Mouse (Mus musculus) stomach, embryonic 16.5 days (tissue): ENCODE measurements around the gene Sf3b3. TPM values are rescaled to one million over a fixed set of nuclear protein-coding genes. Genes with fewer than 3 reads are reported as not detected.

ENCODE experiments used
- ATAC-seq: fragments of 200-750 bp; cut with Nextera tagmentation; 2 replicates; pipeline ENCODE4 v1.8.0; 2017; ENCODE audit warnings: moderate number of reproducible peaks, moderate TSS enrichment; ENCODE audit not compliant: insufficient read depth, low FRiP score
- H3K27ac ChIP-seq: fragments of 300-500 bp; sonication (generic); 2 replicates; pipeline ENCODE4 v1.5.1; 2014; ENCODE audit warnings: low read length
- H3K27me3 ChIP-seq: fragments of 300-500 bp; sonication (generic); 2 replicates; pipeline ENCODE4 v1.6.1; 2014; ENCODE audit warnings: low read length, control low read depth, mixed read lengths; ENCODE audit not compliant: control insufficient read depth, insufficient read depth
- H3K36me3 ChIP-seq: fragments of 300-500 bp; sonication (generic); 2 replicates; pipeline ENCODE4 v1.6.1; 2014; ENCODE audit warnings: low read length; ENCODE audit not compliant: control insufficient read depth, insufficient read depth
- H3K4me1 ChIP-seq: fragments of 300-500 bp; sonication (generic); 2 replicates; pipeline ENCODE4 v1.6.1; 2014; ENCODE audit warnings: low read length, control low read depth, mixed read lengths; ENCODE audit not compliant: control insufficient read depth, insufficient read depth
- H3K4me2 ChIP-seq: fragments of 300-500 bp; sonication (generic); 2 replicates; pipeline ENCODE4 v1.6.1; 2014; ENCODE audit warnings: low read depth, low read length, mixed read lengths
- H3K4me3 ChIP-seq: fragments of 300-500 bp; sonication (generic); replicated peaks from 2 replicates; pipeline ENCODE4 v1.5.1; 2014; ENCODE audit warnings: mild to moderate bottlenecking, low read length
- H3K9ac ChIP-seq: fragments of 300-500 bp; sonication (generic); 2 replicates; pipeline ENCODE4 v1.6.1; 2014; ENCODE audit warnings: low read length
- H3K9me3 ChIP-seq: fragments of 300-500 bp; sonication (generic); replicated peaks from 2 replicates; pipeline ENCODE4 v1.6.1; 2016; ENCODE audit warnings: low read length, control low read depth; ENCODE audit not compliant: control insufficient read depth
- WGBS: fragments of 180-500 bp; shearing (Covaris S2); extraction: QIAGEN DNeasy Blood & Tissue Kit; methylation state at CpG from one replicate; pipeline ENCODE4 v1.1.7; 2014; 5-methylcytosine and 5-hydroxymethylcytosine counted together
- polyA plus RNA-seq: library from polyadenylated mRNA; unstranded; fragments of >200 nt; fragmentation: Nextera tagmentation; extraction: Ambion mirVana; gene quantifications from 2 replicates; pipeline ENCODE4 v1.2.1, GENCODE M21; 2015

The Sf3b3 gene
- polyA plus RNA-seq, 1 experiment from 2014 or later, result 128 TPM

- Histone ChIP-seq H3K4me3 (no peak overlapping the region), H3K36me3 (peaks cover 26% of the 10 kb centered on the region), H3K9ac (no peak overlapping the region), H3K9me3 (no peaks in the 10 kb centered on the region), H3K27me3 (no peaks in the 10 kb centered on the region), H3K4me1 (peaks cover 15% of the 10 kb centered on the region), H3K27ac (no peak overlapping the region), H3K4me2 (no peak overlapping the region)
- no peak for ATAC-seq
- WGBS, result 92% methylated on average over 7 of the region's 7 CpGs
Observed at GRCm38 (mm10) chr8:110811793-110812192, 34.8 kb downstream of the Sf3b3 start.

- peaks cover 24% of the 10 kb centered on the region for H3K36me3 ChIP-seq
- no peak overlapping the region for H3K4me2 ChIP-seq
- H3K4me3 ChIP-seq, result no peak overlapping the region
- H3K9ac ChIP-seq, result no peak overlapping the region
- WGBS, result 93% methylated on average over 3 of the region's 3 CpGs
- H3K27ac ChIP-seq, result no peak overlapping the region
- H3K9me3 ChIP-seq, result no peaks in the 10 kb centered on the region
- ATAC-seq, result no peak
- no peaks in the 10 kb centered on the region for H3K27me3 ChIP-seq
- H3K4me1 ChIP-seq, result peaks cover 15% of the 10 kb centered on the region
Observed at GRCm38 (mm10) chr8:110811116-110811515, 35.5 kb downstream of the Sf3b3 start.

- peaks cover 18% of the 10 kb centered on the region for H3K4me1 ChIP-seq
Observed at GRCm38 (mm10) chr8:110810481-110811065, 36.0 kb downstream of the Sf3b3 start.

GRCm38 (mm10) chr8:110809831-110810230 lies 36.8 kb downstream of the Sf3b3 start:
- H3K9ac ChIP-seq, result no peak overlapping the region
- peaks cover 24% of the 10 kb centered on the region for H3K4me1 ChIP-seq
- no peaks in the 10 kb centered on the region for H3K27me3 ChIP-seq
- H3K27ac ChIP-seq, result 0 out of 2 replicates have a peak overlapping the region, but pooled peaks have one; percentile 5
- H3K4me2 ChIP-seq, result no peak overlapping the region
- no peak overlapping the region for H3K4me3 ChIP-seq
- WGBS, result 25% methylated on average over 2 of the region's 2 CpGs
- no peak for ATAC-seq
- H3K36me3 ChIP-seq, result peaks cover 20% of the 10 kb centered on the region
- H3K9me3 ChIP-seq, result no peaks in the 10 kb centered on the region

More at GRCm38 (mm10) chr8:110810481-110811065, 36.0 kb downstream of the Sf3b3 start:
- H3K27me3 ChIP-seq, result no peaks in the 10 kb centered on the region
- no peaks in the 10 kb centered on the region for H3K9me3 ChIP-seq
- WGBS, result 82% methylated on average over 7 of the region's 7 CpGs
- no peak overlapping the region for H3K9ac ChIP-seq
- H3K27ac ChIP-seq, result 0 out of 2 replicates have a peak overlapping the region, but pooled peaks have one; percentile 4
- peaks cover 22% of the 10 kb centered on the region for H3K36me3 ChIP-seq
- H3K4me2 ChIP-seq, result no peak overlapping the region
- H3K4me3 ChIP-seq, result no peak overlapping the region
- ATAC-seq, result no peak

GRCm38 (mm10) chr8:110808495-110809472 lies 37.8 kb downstream of the Sf3b3 start:
- H3K4me2 ChIP-seq, result no peak overlapping the region
- peak overlapping the region; percentile 75 for H3K27ac ChIP-seq
- H3K36me3 ChIP-seq, result peaks cover 10% of the 10 kb centered on the region; the same call in 1 of the 2 replicates
- no peaks in the 10 kb centered on the region for H3K27me3 ChIP-seq
- ATAC-seq, result peak; percentile 56; the same call in 1 of the 2 replicates
- H3K4me3 ChIP-seq, result no peak overlapping the region
- no peak overlapping the region for H3K9ac ChIP-seq
- 43% methylated on average over 13 of the region's 13 CpGs for WGBS
- H3K4me1 ChIP-seq, result peaks cover 25% of the 10 kb centered on the region
- H3K9me3 ChIP-seq, result no peaks in the 10 kb centered on the region

- Histone ChIP-seq H3K4me2 (no peak overlapping the region), H3K27me3 (no peaks in the 10 kb centered on the region), H3K4me3 (no peak overlapping the region), H3K27ac (no peak overlapping the region), H3K4me1 (peaks cover 25% of the 10 kb centered on the region), H3K9ac (no peak overlapping the region), H3K36me3 (no peaks in the 10 kb centered on the region), H3K9me3 (no peaks in the 10 kb centered on the region)
- 75% methylated on average over 1 of the region's 1 CpGs for WGBS
- ATAC-seq, result no peak
Observed at GRCm38 (mm10) chr8:110806146-110806545, 40.4 kb downstream of the Sf3b3 start.

GRCm38 (mm10) chr8:110805669-110806068 lies 40.9 kb downstream of the Sf3b3 start, which contains the start of gene Il34:
Il34 (minus strand) TSS chr8:110805924.
- H3K27ac ChIP-seq, result peak within 1 kb of the TSS; percentile 46
- peak within 1 kb of the TSS; percentile 16 for H3K4me3 ChIP-seq
- H3K4me1 ChIP-seq, result peaks cover 25% of the 10 kb centered on the region
- H3K36me3 ChIP-seq, result no peaks in the 10 kb centered on the region
- no peaks in the 10 kb centered on the region for H3K9me3 ChIP-seq
- H3K9ac ChIP-seq, result peak within 1 kb of the TSS; percentile 27
- 24% methylated on average over 12 of the region's 12 CpGs for WGBS
- ATAC-seq, result peak; percentile 56; the same call in 1 of the 2 replicates
- peak within 1 kb of the TSS; percentile 46 for H3K4me2 ChIP-seq
- no peaks in the 10 kb centered on the region for H3K27me3 ChIP-seq

- peaks cover 25% of the 10 kb centered on the region for H3K4me1 ChIP-seq
- 0 out of 2 replicates have a peak overlapping the region, but pooled peaks have one; percentile 46 for H3K4me2 ChIP-seq
- H3K27ac ChIP-seq, result peak overlapping the region; percentile 46; the same call in 1 of the 2 replicates
- H3K9me3 ChIP-seq, result no peaks in the 10 kb centered on the region
- H3K4me3 ChIP-seq, result no peak overlapping the region
- peak; percentile 7; the same call in 1 of the 2 replicates for ATAC-seq
- H3K9ac ChIP-seq, result 0 out of 2 replicates have a peak overlapping the region, but pooled peaks have one; percentile 27
- 50% methylated on average over 3 of the region's 3 CpGs for WGBS
- no peaks in the 10 kb centered on the region for H3K36me3 ChIP-seq
- H3K27me3 ChIP-seq, result no peaks in the 10 kb centered on the region
Observed at GRCm38 (mm10) chr8:110804825-110805514, 41.6 kb downstream of the Sf3b3 start.
